Mouse (Mus musculus) liver, embryonic 13.5 days (tissue): ENCODE measurements around the gene Ak4. TPM values are rescaled to one million over a fixed set of nuclear protein-coding genes. Genes with fewer than 3 reads are reported as not detected.

Experiments used
- ATAC-seq: fragments of 200-750 bp; cut with Nextera tagmentation; 2 replicates; pipeline ENCODE4 v1.8.0; 2017; ENCODE audit warnings: low read depth, mild to moderate bottlenecking, moderate number of reproducible peaks, moderate library complexity
- DNase-seq: peaks from one replicate; pipeline ENCODE4 v3.0.0; 2022
- H3K27ac ChIP-seq: fragments of 300-500 bp; sonication (generic); 2 replicates; pipeline ENCODE4 v1.5.1; 2015; ENCODE audit warnings: moderate library complexity, mild to moderate bottlenecking, inconsistent platforms
- H3K27me3 ChIP-seq: fragments of 300-500 bp; sonication (generic); 2 replicates; pipeline ENCODE4 v1.6.1; 2015; ENCODE audit warnings: mild to moderate bottlenecking, inconsistent platforms
- H3K36me3 ChIP-seq: fragments of 300-500 bp; sonication (generic); 2 replicates; pipeline ENCODE4 v1.6.1; 2015; ENCODE audit warnings: mild to moderate bottlenecking, inconsistent platforms
- H3K4me1 ChIP-seq: fragments of 300-500 bp; sonication (generic); replicated peaks from 2 replicates; pipeline ENCODE4 v1.6.1; 2015; ENCODE audit warnings: inconsistent platforms
- H3K4me2 ChIP-seq: fragments of 300-500 bp; sonication (generic); 2 replicates; pipeline ENCODE4 v1.6.1; 2015; ENCODE audit warnings: inconsistent platforms, mild to moderate bottlenecking, moderate library complexity
- H3K4me3 ChIP-seq: fragments of 300-500 bp; sonication (generic); replicated peaks from 2 replicates; pipeline ENCODE4 v1.5.1; 2015; ENCODE audit warnings: mild to moderate bottlenecking, inconsistent platforms
- H3K9ac ChIP-seq: fragments of 300-500 bp; sonication (generic); 2 replicates; pipeline ENCODE4 v1.6.1; 2015; ENCODE audit warnings: mild to moderate bottlenecking, inconsistent platforms
- H3K9me3 ChIP-seq: fragments of 300-500 bp; sonication (generic); replicated peaks from 2 replicates; pipeline ENCODE4 v1.6.1; 2016; ENCODE audit warnings: inconsistent platforms
- WGBS: fragments of 180-500 bp; shearing (Covaris S2); methylation state at CpG from one replicate; pipeline ENCODE4 v1.1.7; 2015; ENCODE audit not compliant: insufficient replicate concordance; 5-methylcytosine and 5-hydroxymethylcytosine counted together
- polyA plus RNA-seq: library from polyadenylated mRNA; unstranded; fragments of >200 nt; fragmentation: Nextera tagmentation; extraction: Ambion mirVana; gene quantifications from 2 replicates; pipeline ENCODE4 v1.2.1, GENCODE M21; 2015

The Ak4 gene
- polyA plus RNA-seq, 1 experiment from 2014 or later, result 7.1 TPM

DNA sequence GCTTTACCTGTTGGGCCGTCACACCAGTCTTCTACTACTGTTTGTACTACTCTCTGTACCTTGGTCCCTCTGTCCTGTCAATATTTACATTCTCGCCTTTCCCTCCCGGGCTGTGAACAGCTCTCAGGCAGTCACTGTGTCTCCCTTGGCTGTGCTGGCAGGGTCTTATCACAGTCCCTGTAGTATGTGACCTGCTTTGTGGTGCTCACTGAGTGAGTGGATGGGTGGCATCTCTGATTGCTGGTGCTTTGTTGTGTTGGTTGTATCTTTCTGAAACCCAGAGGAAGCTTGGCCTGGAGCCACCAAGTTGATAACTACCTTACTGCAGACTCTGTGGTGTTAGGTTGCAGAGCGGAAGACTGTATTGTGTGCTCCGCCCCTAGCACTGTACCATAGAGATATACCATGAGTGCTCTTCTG lies 25.8 kb upstream of the Ak4 start:
- peak; percentile 84 for ATAC-seq
- 36% methylated on average over 5 of the region's 5 CpGs for WGBS
- H3K9me3 ChIP-seq, result no peaks in the 10 kb centered on the region
- H3K4me3 ChIP-seq, result no peak overlapping the region
- H3K4me1 ChIP-seq, result peaks cover 6% of the 10 kb centered on the region; the same call in 1 of the 2 replicates
- no peak overlapping the region for H3K27ac ChIP-seq
- no peak overlapping the region for H3K4me2 ChIP-seq
- DNase-seq, result no peak
- no peaks in the 10 kb centered on the region for H3K36me3 ChIP-seq
- no peak overlapping the region for H3K9ac ChIP-seq
- H3K27me3 ChIP-seq, result no peaks in the 10 kb centered on the region

DNA sequence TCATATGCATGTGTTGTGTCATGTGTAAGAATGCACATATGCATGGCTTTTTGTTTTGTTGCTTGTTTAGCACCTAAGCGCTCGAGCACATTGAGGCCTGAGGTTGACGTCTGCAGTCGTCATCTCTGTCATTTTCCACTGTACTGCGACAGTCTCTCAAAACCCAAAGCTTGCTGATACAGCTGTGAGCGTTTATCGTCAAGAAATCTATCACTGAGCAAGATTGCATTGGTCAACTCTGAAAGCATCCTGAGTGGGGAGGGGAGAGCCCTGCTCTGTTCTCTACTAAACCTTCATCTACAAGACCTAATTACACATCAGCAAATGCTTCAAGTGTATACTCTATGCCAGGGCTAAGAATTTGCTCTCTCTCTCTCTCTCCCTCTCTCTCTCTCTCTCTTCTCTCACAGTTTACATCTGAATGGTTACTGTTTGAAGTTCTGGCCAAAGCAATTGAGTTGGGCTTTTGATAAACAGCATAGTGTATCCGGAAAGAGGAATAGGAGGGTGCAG lies 24.0 kb upstream of the Ak4 start:
- H3K4me1 ChIP-seq, result peaks cover 6% of the 10 kb centered on the region; the same call in 1 of the 2 replicates
- no peak overlapping the region for H3K4me2 ChIP-seq
- DNase-seq, result no peak
- no peak overlapping the region for H3K9ac ChIP-seq
- H3K36me3 ChIP-seq, result no peaks in the 10 kb centered on the region
- no peak overlapping the region for H3K4me3 ChIP-seq
- 74% methylated on average over 8 of the region's 8 CpGs for WGBS
- no peaks in the 10 kb centered on the region for H3K27me3 ChIP-seq
- ATAC-seq, result no peak
- H3K9me3 ChIP-seq, result no peaks in the 10 kb centered on the region
- H3K27ac ChIP-seq, result no peak overlapping the region

- no peak for DNase-seq
- H3K27ac ChIP-seq, result no peak overlapping the region
These were observed 19.0 kb upstream of the Ak4 start for GRCm38 (mm10) chr4:101400025-101400594.

GRCm38 (mm10) chr4:101401945-101402344 lies 17.1 kb upstream of the Ak4 start:
- 53% methylated on average over 1 of the region's 1 CpGs for WGBS
- Histone ChIP-seq H3K4me2 (no peak overlapping the region), H3K9me3 (no peaks in the 10 kb centered on the region), H3K9ac (no peak overlapping the region), H3K4me3 (no peak overlapping the region), H3K27me3 (no peaks in the 10 kb centered on the region), H3K36me3 (no peaks in the 10 kb centered on the region), H3K27ac (no peak overlapping the region), H3K4me1 (no peaks in the 10 kb centered on the region)
- no peak for ATAC-seq
- no peak for DNase-seq

More at GRCm38 (mm10) chr4:101400025-101400594, 19.0 kb upstream of the Ak4 start:
- peak; percentile 59 for ATAC-seq
- H3K4me3 ChIP-seq, result no peak overlapping the region
- no peaks in the 10 kb centered on the region for H3K27me3 ChIP-seq
- H3K9ac ChIP-seq, result no peak overlapping the region
- H3K36me3 ChIP-seq, result no peaks in the 10 kb centered on the region
- no peaks in the 10 kb centered on the region for H3K4me1 ChIP-seq
- H3K9me3 ChIP-seq, result no peaks in the 10 kb centered on the region
- no peak overlapping the region for H3K4me2 ChIP-seq
- 42% methylated on average over 4 of the region's 4 CpGs for WGBS

- no peaks in the 10 kb centered on the region for H3K9me3 ChIP-seq
- H3K27me3 ChIP-seq, result no peaks in the 10 kb centered on the region
- H3K4me3 ChIP-seq, result no peak overlapping the region
- H3K27ac ChIP-seq, result no peak overlapping the region
- no peak for DNase-seq
- WGBS, result 58% methylated on average over 3 of the region's 3 CpGs
- no peaks in the 10 kb centered on the region for H3K4me1 ChIP-seq
- no peaks in the 10 kb centered on the region for H3K36me3 ChIP-seq
- no peak for ATAC-seq
- no peak overlapping the region for H3K4me2 ChIP-seq
- H3K9ac ChIP-seq, result no peak overlapping the region
These were observed 14.2 kb upstream of the Ak4 start for GRCm38 (mm10) chr4:101404863-101405262.

DNA sequence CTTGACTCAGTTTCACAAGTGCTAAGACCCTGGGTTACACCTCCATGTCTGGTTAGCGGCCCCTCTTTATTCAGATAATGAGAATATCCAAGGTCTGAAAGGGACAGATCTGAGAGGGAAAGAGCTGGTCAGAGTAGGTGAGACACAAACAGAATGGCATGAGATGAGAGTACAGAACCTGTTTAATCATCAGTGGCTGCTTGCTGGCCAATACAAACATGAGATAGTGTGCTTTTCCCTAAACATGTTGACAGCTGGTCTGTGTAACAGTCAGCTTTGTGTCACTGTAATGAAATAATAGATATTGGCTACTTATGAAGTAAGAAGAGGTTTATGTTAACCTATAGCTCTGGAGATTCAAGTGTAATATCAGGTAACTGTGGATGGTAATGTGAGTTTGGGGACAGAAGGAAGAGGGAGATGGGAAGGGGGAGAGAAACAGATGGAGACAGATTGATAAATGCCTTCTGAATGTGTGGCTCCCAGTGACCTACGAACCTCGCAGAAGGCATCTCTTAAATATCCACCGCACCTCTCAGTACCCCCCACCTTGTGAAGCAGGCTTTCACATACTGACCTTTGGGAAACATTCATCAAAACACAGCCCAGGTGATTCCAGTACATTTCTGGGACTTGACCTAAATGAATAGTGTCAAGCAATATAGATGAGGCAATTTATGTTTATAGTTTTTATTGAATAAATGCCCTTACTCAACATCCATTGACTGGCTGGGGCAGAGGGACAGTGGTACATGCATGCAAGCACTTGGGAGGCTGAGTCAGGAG lies 12.5 kb upstream of the Ak4 start:
- ATAC-seq (no peak), DNase-seq (no peak)
- H3K4me3 ChIP-seq, result no peak overlapping the region
- no peaks in the 10 kb centered on the region for H3K9me3 ChIP-seq
- no peaks in the 10 kb centered on the region for H3K27me3 ChIP-seq
- WGBS, result 75% methylated on average over 4 of the region's 4 CpGs
- no peaks in the 10 kb centered on the region for H3K4me1 ChIP-seq
- H3K27ac ChIP-seq, result no peak overlapping the region
- no peaks in the 10 kb centered on the region for H3K36me3 ChIP-seq
- H3K9ac ChIP-seq, result no peak overlapping the region
- H3K4me2 ChIP-seq, result no peak overlapping the region

DNA sequence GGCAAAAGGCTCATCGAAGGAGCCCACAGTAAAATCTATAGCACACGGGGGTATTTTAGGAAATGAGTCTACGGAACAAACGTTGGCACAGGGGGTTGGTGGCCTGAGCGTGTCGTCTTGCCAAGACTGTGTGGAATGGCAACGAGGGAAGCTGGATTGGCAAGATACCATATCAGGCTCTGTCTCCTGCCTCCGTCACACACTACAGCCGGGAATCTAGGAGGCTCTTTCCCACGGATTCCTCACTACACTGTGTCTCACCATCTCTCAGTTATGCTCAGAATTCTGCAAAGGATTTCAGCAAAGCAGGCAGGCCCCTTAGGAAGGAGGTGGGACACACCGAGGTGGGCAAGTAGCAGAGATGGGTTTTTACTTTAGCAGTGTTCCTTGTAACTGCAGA lies 2.1 kb upstream of the Ak4 start:
- ATAC-seq (no peak), DNase-seq (no peak)
- 68% methylated on average over 11 of the region's 11 CpGs for WGBS
- H3K4me3 ChIP-seq, result no peak overlapping the region
- H3K9me3 ChIP-seq, result no peaks in the 10 kb centered on the region
- no peak overlapping the region for H3K27ac ChIP-seq
- no peaks in the 10 kb centered on the region for H3K36me3 ChIP-seq
- peaks cover 12% of the 10 kb centered on the region for H3K4me1 ChIP-seq
- H3K4me2 ChIP-seq, result no peak overlapping the region
- H3K9ac ChIP-seq, result no peak overlapping the region
- H3K27me3 ChIP-seq, result peaks cover 37% of the 10 kb centered on the region

GRCm38 (mm10) chr4:101419911-101420880 lies 1.1 kb downstream of the Ak4 start:
- DNase-seq (no peak), ATAC-seq (peak; percentile 60)
- Histone ChIP-seq H3K4me2 (peak overlapping the region; percentile 91), H3K27me3 (peaks cover 37% of the 10 kb centered on the region), H3K4me3 (peak overlapping the region; percentile 67), H3K9ac (peak overlapping the region; percentile 75), H3K4me1 (peaks cover 16% of the 10 kb centered on the region), H3K27ac (no peak overlapping the region; the same call in 1 of the 2 replicates), H3K36me3 (no peaks in the 10 kb centered on the region), H3K9me3 (no peaks in the 10 kb centered on the region)
- 2% methylated on average over 73 of the region's 90 CpGs for WGBS

GRCm38 (mm10) chr4:101422996-101423395 lies 3.9 kb downstream of the Ak4 start:
- Histone ChIP-seq H3K4me3 (no peak overlapping the region), H3K4me2 (no peak overlapping the region), H3K4me1 (peaks cover 22% of the 10 kb centered on the region), H3K9ac (no peak overlapping the region), H3K36me3 (no peaks in the 10 kb centered on the region), H3K27ac (no peak overlapping the region), H3K9me3 (no peaks in the 10 kb centered on the region), H3K27me3 (peaks cover 30% of the 10 kb centered on the region)
- ATAC-seq (no peak), DNase-seq (no peak)
- 80% methylated on average over 10 of the region's 10 CpGs for WGBS

DNA sequence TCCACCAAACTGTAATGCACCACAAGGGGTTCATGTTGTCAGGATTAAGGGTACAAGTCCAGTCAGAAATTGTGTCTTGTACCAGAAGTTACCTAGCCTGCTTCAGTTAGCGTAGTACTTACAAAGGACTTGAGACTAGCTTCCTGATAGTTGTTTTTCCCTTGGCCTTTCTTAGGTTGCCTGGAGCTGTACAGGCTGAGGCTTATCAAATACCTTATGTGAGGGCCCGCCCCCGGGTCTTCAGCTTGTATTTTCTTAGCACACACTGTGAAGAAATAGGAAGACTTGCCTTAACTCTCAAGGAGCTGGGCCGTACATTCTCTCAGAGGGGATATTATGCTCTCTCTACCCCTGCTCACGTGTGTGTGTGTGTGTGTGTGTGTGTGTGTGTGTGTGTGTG lies 4.5 kb downstream of the Ak4 start:
- peaks cover 22% of the 10 kb centered on the region for H3K4me1 ChIP-seq
- WGBS, result 56% methylated on average over 5 of the region's 5 CpGs
- DNase-seq (no peak), ATAC-seq (no peak)
- no peaks in the 10 kb centered on the region for H3K36me3 ChIP-seq
- H3K4me2 ChIP-seq, result no peak overlapping the region
- H3K27me3 ChIP-seq, result peaks cover 25% of the 10 kb centered on the region
- no peak overlapping the region for H3K27ac ChIP-seq
- H3K4me3 ChIP-seq, result no peak overlapping the region
- H3K9me3 ChIP-seq, result no peaks in the 10 kb centered on the region
- H3K9ac ChIP-seq, result no peak overlapping the region

GRCm38 (mm10) chr4:101424495-101424894 lies 5.4 kb downstream of the Ak4 start:
- Histone ChIP-seq H3K4me3 (no peak overlapping the region), H3K27me3 (peaks cover 18% of the 10 kb centered on the region), H3K4me1 (peaks cover 19% of the 10 kb centered on the region), H3K4me2 (no peak overlapping the region), H3K27ac (no peak overlapping the region), H3K9ac (no peak overlapping the region), H3K9me3 (no peaks in the 10 kb centered on the region), H3K36me3 (no peaks in the 10 kb centered on the region)
- no peak for ATAC-seq
- no peak for DNase-seq
- 52% methylated on average over 3 of the region's 3 CpGs for WGBS
